Mouse (Mus musculus): ENCODE data around the gene Adgre4.
"Not testable (repeated sequence)": the region's sequence is repeated elsewhere in the genome, so short reads cannot be mapped to it uniquely, and the experiment has no call there.

The Adgre4 gene

GRCm38 (mm10) chr17:55749786-55750185 is at the start of gene Adgre4:
TSS of gene Adgre4 (plus strand) at chr17:55749984.
- DNase-seq: no peak

- DNase-seq: peak; percentile 65 to 69
Observed at GRCm38 (mm10) chr17:55702161-55702820, 47.5 kb upstream of the Adgre4 start.

- no peak for DNase-seq
Observed at GRCm38 (mm10) chr17:55702865-55703264, 46.9 kb upstream of the Adgre4 start.

- DNase-seq: peak; percentile 96 to 97
Observed at GRCm38 (mm10) chr17:55711984-55712811, 37.6 kb upstream of the Adgre4 start, which contains the start of gene Pot1b. TSS of gene Pot1b (minus strand) at chr17:55712628.

GRCm38 (mm10) chr17:55721270-55721669 is 28.5 kb upstream of the Adgre4 start:
- DNase-seq: no peak

GRCm38 (mm10) chr17:55722250-55722649 is 27.5 kb upstream of the Adgre4 start:
- DNase-seq: no peak

- DNase-seq: no peak
Observed at GRCm38 (mm10) chr17:55726193-55726592, 23.6 kb upstream of the Adgre4 start.

- no peak for DNase-seq
Observed at GRCm38 (mm10) chr17:55736675-55737074, 13.1 kb upstream of the Adgre4 start.

GRCm38 (mm10) chr17:55751170-55751569 is 1.4 kb downstream of the Adgre4 start:
- no peak for DNase-seq

- no peak for DNase-seq
Observed at GRCm38 (mm10) chr17:55813642-55814041, 63.9 kb downstream of the Adgre4 start.

GRCm38 (mm10) chr17:55816853-55817252 is 67.1 kb downstream of the Adgre4 start:
- DNase-seq: no peak

GRCm38 (mm10) chr17:55821566-55821965 is 71.8 kb downstream of the Adgre4 start:
- no peak for DNase-seq

GRCm38 (mm10) chr17:55843067-55843466 is 93.3 kb downstream of the Adgre4 start:
- no peak for DNase-seq

- DNase-seq: no peak
Observed at GRCm38 (mm10) chr17:55877184-55877583, 127.4 kb downstream of the Adgre4 start.

- DNase-seq: peak in 1 of 2 experiments; percentile 21
Observed at GRCm38 (mm10) chr17:55878282-55878635, 128.5 kb downstream of the Adgre4 start.

GRCm38 (mm10) chr17:55878636-55879369 is 129.0 kb downstream of the Adgre4 start, which contains the start of gene Zfp119a:
TSS of gene Zfp119a (minus strand) at chr17:55878930.
- DNase-seq: peak; percentile 57 to 58

GRCm38 (mm10) chr17:55883631-55884030 is 133.8 kb downstream of the Adgre4 start:
- DNase-seq: no peak

- DNase-seq: no peak
Observed at GRCm38 (mm10) chr17:55884912-55885311, 135.1 kb downstream of the Adgre4 start.

- DNase-seq: not testable (repeated sequence)
Observed at GRCm38 (mm10) chr17:55892406-55892955, 142.7 kb downstream of the Adgre4 start.

- no peak for DNase-seq
Observed at GRCm38 (mm10) chr17:55903087-55903486, 153.3 kb downstream of the Adgre4 start.

Measured in thymus, postnatal 36 days (tissue).